Mouse (Mus musculus): ENCODE data around the gene Vrk2.

Vrk2 gene

DNA sequence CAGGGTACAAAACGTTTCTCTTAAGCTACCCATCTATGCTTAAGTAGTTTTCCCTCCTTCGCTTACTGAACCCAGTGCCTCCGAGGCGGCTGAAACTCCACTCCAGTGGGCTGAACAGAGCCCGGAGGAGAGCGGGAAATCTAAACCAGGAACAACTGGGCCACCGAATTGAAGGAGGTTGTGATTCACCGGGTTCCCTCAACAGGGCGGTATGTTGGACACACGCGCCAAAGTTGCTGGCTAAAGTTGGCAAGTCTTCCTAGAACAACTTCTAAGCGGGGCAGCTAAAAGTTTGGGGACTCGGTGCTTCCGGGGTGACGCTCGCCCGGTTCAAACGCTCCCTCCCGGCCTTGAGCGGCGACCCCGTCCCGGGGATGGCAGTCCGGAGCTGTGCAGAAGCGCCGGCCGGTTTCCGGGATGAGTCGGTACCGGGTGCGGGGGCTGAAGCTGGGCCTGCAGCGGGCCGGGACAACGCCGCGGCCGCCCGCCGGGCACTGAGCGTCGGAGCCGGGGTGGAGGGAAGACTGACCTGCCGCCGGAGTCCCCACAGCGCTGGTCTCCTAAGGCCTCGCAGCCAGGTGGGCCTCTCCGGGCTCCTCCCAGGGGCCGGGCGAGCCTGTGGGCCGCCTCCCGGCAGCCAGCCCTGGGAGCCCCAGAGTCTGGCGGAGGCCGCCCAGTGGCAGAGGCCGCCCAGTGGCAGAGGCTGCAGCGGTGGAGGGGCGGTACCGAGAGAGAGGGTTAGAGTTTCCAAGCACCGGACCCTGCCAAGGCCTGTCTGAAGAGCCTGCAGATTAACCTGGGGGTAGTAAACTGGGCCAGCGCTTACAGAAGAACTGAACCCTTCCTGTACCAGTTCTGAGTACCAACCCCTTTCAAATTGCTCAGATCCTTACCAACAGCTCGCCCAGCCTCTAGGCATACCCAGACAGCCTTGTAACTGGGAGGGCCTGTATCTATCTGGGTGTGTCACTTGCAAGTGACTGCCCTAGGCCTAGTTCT, at the start of gene Vrk2, which contains the start of gene Gm6899:
TSS of gene Vrk2 (minus strand) at position 939 of the 999 bp plus-strand sequence.
TSS of gene Gm6899 (plus strand) at position 181 of the 999 bp plus-strand sequence.
- TF ChIP-seq GATA4 (IDR thresholded peaks at IDR 0.05; ENCODE audit: insufficient replicate concordance, low read length) = no peak

GRCm38 (mm10) chr11:26642141-26642540, 48.3 kb upstream of the Vrk2 start:
- no peak for TF ChIP-seq GATA4 (IDR thresholded peaks at IDR 0.05; ENCODE audit: insufficient replicate concordance, low read length)

- TF ChIP-seq GATA4 (IDR thresholded peaks at IDR 0.05; ENCODE audit: insufficient replicate concordance, low read length) = no peak
These were observed 46.6 kb upstream of the Vrk2 start for GRCm38 (mm10) chr11:26640314-26640785.

DNA sequence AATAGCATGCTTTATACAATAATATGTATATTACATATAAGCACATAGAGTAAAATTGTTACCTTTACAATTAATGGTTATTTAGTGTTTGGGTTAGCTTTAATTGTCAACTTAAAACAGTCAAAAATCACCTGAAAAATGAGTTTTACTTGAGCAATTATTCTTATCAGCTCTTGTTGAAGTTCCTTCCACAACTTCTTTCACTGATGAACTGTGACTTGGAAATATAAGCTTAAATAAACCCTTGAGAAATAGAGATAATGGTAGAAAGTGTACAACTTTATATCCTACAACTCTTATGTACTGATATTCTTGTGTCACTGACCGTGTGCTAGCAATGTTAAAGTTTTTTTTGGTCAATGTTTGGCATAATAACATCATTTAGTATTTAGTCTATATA, 42.4 kb upstream of the Vrk2 start:
- TF ChIP-seq GATA4 (IDR thresholded peaks at IDR 0.05; ENCODE audit: insufficient replicate concordance, low read length) = no peak

- TF ChIP-seq GATA4 (IDR thresholded peaks at IDR 0.05; ENCODE audit: insufficient replicate concordance, low read length) = no peak
These were observed 28.9 kb upstream of the Vrk2 start for GRCm38 (mm10) chr11:26622727-26623126.

- TF ChIP-seq GATA4 (IDR thresholded peaks at IDR 0.05; ENCODE audit: insufficient replicate concordance, low read length) = no peak
These were observed 24.9 kb upstream of the Vrk2 start for GRCm38 (mm10) chr11:26618475-26619223.

DNA sequence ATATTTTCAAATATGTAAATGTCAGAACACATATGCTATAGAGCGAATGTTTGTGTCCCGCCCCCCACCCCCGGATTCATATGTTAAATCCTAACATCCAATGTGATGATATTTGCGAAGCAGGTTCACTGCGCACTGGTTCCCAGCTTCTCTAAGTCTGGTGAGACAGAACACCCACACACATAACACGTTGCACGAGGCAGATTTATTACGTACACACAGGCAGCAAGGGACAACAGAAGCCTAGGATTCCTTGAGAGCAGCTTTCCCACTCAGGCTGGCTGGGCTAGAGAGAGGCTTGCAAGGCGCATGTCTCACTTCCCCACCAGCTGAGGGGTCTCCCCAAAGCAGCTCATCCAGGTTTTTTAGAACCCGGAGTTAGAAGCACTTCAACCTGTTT, 15.0 kb upstream of the Vrk2 start:
- no peak for TF ChIP-seq GATA4 (IDR thresholded peaks at IDR 0.05; ENCODE audit: insufficient replicate concordance, low read length)

DNA sequence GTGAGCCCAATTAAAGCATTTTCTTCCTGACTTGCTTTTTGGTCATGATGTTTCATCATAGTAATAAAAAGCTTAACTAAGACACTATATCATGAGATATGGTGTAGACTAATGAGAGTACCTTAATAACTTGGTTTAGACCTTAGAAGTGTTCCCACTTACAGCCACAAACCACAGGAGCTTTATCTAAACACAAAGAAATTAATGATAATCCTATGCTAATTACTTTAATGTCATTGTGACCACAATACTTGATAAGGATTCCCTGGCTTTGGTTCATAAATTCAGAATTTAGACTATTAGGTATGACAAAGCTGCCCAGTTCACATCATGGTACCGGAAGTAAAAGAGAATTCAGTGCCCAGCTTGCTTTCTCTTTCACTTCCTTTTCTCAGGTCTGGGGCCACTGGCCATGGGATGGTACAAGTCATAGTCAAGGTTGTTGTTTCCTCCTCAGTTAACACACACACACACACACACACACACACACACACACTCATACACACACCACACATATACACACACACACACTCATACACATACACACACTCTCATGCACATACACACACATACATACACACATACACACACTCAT, 10.4 kb upstream of the Vrk2 start:
- no peak for TF ChIP-seq GATA4 (IDR thresholded peaks at IDR 0.05; ENCODE audit: insufficient replicate concordance, low read length)

DNA sequence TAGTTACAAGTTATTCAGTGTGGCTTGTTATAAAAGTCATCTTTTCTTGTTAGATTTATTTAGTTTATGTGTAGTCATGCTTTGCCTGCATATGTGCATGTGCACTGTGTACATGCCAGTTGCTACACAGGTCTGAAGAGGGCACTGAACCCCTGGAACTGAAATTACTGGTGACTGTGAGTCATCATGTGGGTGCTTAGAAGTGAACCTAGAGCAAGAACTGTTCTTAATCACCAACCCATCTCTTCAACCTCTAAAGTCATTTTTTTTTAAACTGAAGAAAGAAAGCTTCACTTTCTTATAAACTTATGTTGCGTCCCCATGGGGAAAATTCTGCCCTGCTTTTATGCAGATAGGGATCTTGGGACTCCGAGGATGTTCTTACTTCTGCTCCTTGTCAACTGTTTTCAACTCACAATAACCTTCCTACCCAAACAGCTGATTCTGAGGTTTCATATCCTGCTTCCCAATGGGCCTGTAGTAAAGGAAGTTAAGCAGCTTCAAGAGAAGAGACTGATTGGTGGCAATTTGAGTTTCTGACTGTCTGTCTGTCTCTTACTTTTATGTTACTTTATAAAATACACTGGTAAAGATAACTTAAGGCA, 7.9 kb upstream of the Vrk2 start:
- TF ChIP-seq GATA4 (IDR thresholded peaks at IDR 0.05; ENCODE audit: insufficient replicate concordance, low read length) = no peak

- TF ChIP-seq GATA4 (IDR thresholded peaks at IDR 0.05; ENCODE audit: insufficient replicate concordance, low read length) = no peak
These were observed 6.9 kb upstream of the Vrk2 start for GRCm38 (mm10) chr11:26600692-26601091.

DNA sequence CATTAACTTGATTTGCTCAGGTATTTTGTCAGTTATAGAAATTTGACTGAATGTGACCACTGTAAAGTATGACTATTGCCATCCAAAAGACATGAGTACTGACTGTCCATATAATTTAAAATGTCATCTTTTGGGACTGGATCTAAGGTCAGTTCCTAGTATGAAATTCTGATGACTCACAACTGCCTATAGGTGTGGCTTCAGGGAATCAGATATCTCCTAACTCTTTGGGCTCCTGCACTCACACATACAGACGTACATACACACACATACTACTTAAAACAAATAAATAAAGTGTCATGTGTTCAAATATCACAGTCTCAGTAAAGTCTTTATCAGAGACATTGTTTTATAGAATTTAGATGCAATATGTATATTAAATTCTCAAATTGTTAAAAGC, 5.1 kb upstream of the Vrk2 start:
- no peak for TF ChIP-seq GATA4 (IDR thresholded peaks at IDR 0.05; ENCODE audit: insufficient replicate concordance, low read length)

DNA sequence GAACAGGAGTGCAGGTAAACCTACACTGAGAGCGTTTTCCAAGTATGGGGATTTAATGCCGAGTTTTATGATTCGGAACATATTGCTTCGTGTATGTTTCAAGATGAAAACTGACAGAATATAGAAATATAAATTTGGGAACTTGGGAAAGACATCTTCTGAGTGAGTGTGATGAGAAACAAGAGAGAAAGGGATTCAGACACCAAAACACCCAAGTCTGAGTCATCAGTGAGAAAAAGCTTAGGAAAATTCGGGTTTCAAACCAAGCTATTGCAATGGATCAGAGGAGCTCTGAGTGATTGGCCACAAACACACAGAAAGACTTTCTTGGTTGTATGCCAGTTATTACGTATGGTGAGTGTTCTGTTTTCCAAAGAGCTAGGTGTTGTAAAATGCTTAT, 4.0 kb upstream of the Vrk2 start:
- TF ChIP-seq GATA4 (IDR thresholded peaks at IDR 0.05; ENCODE audit: insufficient replicate concordance, low read length) = no peak

GRCm38 (mm10) chr11:26597145-26597544, 3.3 kb upstream of the Vrk2 start:
- no peak for TF ChIP-seq GATA4 (IDR thresholded peaks at IDR 0.05; ENCODE audit: insufficient replicate concordance, low read length)

DNA sequence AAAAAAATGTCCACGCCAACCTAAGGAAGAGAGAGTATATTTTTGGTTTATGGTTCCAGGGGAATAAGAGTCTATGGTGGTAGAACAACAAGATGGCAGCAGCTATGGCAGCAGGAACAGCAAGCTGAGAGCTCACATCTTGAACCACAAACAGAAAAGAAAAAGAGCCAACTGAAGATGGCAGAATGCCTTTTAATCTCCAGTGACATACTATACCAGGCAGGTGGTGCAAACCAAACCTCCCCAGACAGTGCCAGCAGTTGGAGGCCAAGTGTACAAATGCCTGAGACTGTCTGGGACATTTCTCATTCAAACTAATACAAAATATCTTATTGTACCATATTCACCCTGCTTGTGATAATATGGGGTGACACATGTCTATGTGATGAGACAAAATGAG, 2.4 kb upstream of the Vrk2 start:
- no peak for TF ChIP-seq GATA4 (IDR thresholded peaks at IDR 0.05; ENCODE audit: insufficient replicate concordance, low read length)

DNA sequence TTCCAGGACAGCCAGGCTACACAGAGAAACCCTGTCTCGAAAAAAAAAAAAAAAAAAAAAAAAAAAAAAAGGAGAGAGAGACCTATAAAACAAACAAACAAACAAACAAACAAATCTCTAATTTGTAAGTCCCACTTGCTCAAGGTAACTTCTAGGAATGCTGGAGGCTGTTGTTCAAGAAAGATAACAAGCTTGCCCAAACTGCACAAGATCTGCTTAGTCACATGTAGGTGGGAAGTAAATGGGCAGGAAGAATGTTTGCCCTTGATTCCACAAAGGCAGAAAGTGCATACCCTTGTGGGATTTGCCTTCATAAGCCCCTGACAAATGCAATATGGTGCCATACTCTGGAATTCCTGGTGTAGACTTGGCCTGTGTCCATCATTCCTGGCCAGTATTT, 688 bp upstream of the Vrk2 start:
- TF ChIP-seq GATA4 (IDR thresholded peaks at IDR 0.05; ENCODE audit: insufficient replicate concordance, low read length) = no peak

All from liver, adult (tissue).